Mouse (Mus musculus): Measurements from ENCODE around the gene Cfap43. TPM values are rescaled to one million over a fixed set of nuclear protein-coding genes. Genes with fewer than 3 reads are reported as not detected.
A peak's percentile ranks its signal among the peaks of the same experiment; 100 is the strongest.

The Cfap43 gene
- polyA plus RNA-seq, 1 experiment from 2014 or later = not detected

- WGBS (ENCODE audit: insufficient replicate concordance) = 27% methylated on average over 3 of the region's 4 CpGs
- Histone ChIP-seq H3K27ac (ENCODE audit: low read depth, low read length) (peak overlapping the region; percentile 24; the same call in 1 of the 2 replicates), H3K27me3 (ENCODE audit: control insufficient read depth, insufficient read depth, low read length) (no peaks in the 10 kb centered on the region), H3K4me3 (ENCODE audit: low read depth, low read length) (no peak overlapping the region), H3K36me3 (ENCODE audit: control insufficient read depth, insufficient read depth, low read length) (no peaks in the 10 kb centered on the region; the same call in 1 of the 2 replicates), H3K9me3 (replicated peaks; ENCODE audit: control insufficient read depth, low read length) (no peaks in the 10 kb centered on the region), H3K4me2 (peak overlapping the region; percentile 50; the same call in 1 of the 2 replicates), H3K9ac (ENCODE audit: low read depth, low read length) (no peak overlapping the region; the same call in 1 of the 2 replicates), H3K4me1 (ENCODE audit: control insufficient read depth, insufficient read depth, low read length) (peaks cover 30% of the 10 kb centered on the region)
- ATAC-seq (replicated peaks; ENCODE audit: insufficient number of reproducible peaks, low FRiP score, low TSS enrichment) = no peak
Measured at GRCm38 (mm10) chr19:47910117-47910618, 8.9 kb downstream of the Cfap43 start.

GRCm38 (mm10) chr19:47909387-47910116, 9.5 kb downstream of the Cfap43 start:
- 4% methylated on average over 10 of the region's 10 CpGs for WGBS (ENCODE audit: insufficient replicate concordance)
- H3K27ac ChIP-seq (ENCODE audit: low read depth, low read length) = peak overlapping the region; percentile 24; the same call in 1 of the 2 replicates
- H3K9ac ChIP-seq (ENCODE audit: low read depth, low read length) = peak overlapping the region; percentile 65
- H3K4me1 ChIP-seq (ENCODE audit: control insufficient read depth, insufficient read depth, low read length) = peaks cover 30% of the 10 kb centered on the region
- H3K4me2 ChIP-seq = peak overlapping the region; percentile 50
- no peaks in the 10 kb centered on the region; the same call in 1 of the 2 replicates for H3K36me3 ChIP-seq (ENCODE audit: control insufficient read depth, insufficient read depth, low read length)
- no peaks in the 10 kb centered on the region for H3K9me3 ChIP-seq (replicated peaks; ENCODE audit: control insufficient read depth, low read length)
- H3K4me3 ChIP-seq (ENCODE audit: low read depth, low read length) = peak overlapping the region; percentile 21; the same call in 1 of the 2 replicates
- 0 out of 2 replicates have a peak, but pooled peaks have one; percentile 12 for ATAC-seq (replicated peaks; ENCODE audit: insufficient number of reproducible peaks, low FRiP score, low TSS enrichment)
- H3K27me3 ChIP-seq (ENCODE audit: control insufficient read depth, insufficient read depth, low read length) = no peaks in the 10 kb centered on the region

GRCm38 (mm10) chr19:47908961-47909371, 10.1 kb downstream of the Cfap43 start:
- Histone ChIP-seq H3K4me1 (ENCODE audit: control insufficient read depth, insufficient read depth, low read length) (peaks cover 30% of the 10 kb centered on the region), H3K4me2 (peak overlapping the region; percentile 50), H3K9ac (ENCODE audit: low read depth, low read length) (no peak overlapping the region), H3K36me3 (ENCODE audit: control insufficient read depth, insufficient read depth, low read length) (no peaks in the 10 kb centered on the region; the same call in 1 of the 2 replicates), H3K27me3 (ENCODE audit: control insufficient read depth, insufficient read depth, low read length) (no peaks in the 10 kb centered on the region), H3K9me3 (replicated peaks; ENCODE audit: control insufficient read depth, low read length) (no peaks in the 10 kb centered on the region), H3K4me3 (ENCODE audit: low read depth, low read length) (no peak overlapping the region), H3K27ac (ENCODE audit: low read depth, low read length) (no peak overlapping the region)
- ATAC-seq (replicated peaks; ENCODE audit: insufficient number of reproducible peaks, low FRiP score, low TSS enrichment) = peak; percentile 21; the same call in 1 of the 2 replicates
- WGBS (ENCODE audit: insufficient replicate concordance) = 30% methylated on average over 6 of the region's 6 CpGs

GRCm38 (mm10) chr19:47907596-47907995, 11.5 kb downstream of the Cfap43 start:
- H3K9me3 ChIP-seq (replicated peaks; ENCODE audit: control insufficient read depth, low read length) = no peaks in the 10 kb centered on the region
- H3K27ac ChIP-seq (ENCODE audit: low read depth, low read length) = no peak overlapping the region
- H3K4me2 ChIP-seq = no peak overlapping the region
- no peak overlapping the region for H3K9ac ChIP-seq (ENCODE audit: low read depth, low read length)
- no peak overlapping the region for H3K4me3 ChIP-seq (ENCODE audit: low read depth, low read length)
- H3K36me3 ChIP-seq (ENCODE audit: control insufficient read depth, insufficient read depth, low read length) = no peaks in the 10 kb centered on the region
- peaks cover 43% of the 10 kb centered on the region for H3K4me1 ChIP-seq (ENCODE audit: control insufficient read depth, insufficient read depth, low read length)
- ATAC-seq (replicated peaks; ENCODE audit: insufficient number of reproducible peaks, low FRiP score, low TSS enrichment) = no peak
- H3K27me3 ChIP-seq (ENCODE audit: control insufficient read depth, insufficient read depth, low read length) = no peaks in the 10 kb centered on the region
- 86% methylated on average over 9 of the region's 9 CpGs for WGBS (ENCODE audit: insufficient replicate concordance)

- H3K27me3 ChIP-seq (ENCODE audit: control insufficient read depth, insufficient read depth, low read length) = no peaks in the 10 kb centered on the region
- ATAC-seq (replicated peaks; ENCODE audit: insufficient number of reproducible peaks, low FRiP score, low TSS enrichment) = no peak; the same call in 1 of the 2 replicates
- H3K4me2 ChIP-seq = no peak overlapping the region
- H3K36me3 ChIP-seq (ENCODE audit: control insufficient read depth, insufficient read depth, low read length) = no peaks in the 10 kb centered on the region
- H3K9me3 ChIP-seq (replicated peaks; ENCODE audit: control insufficient read depth, low read length) = no peaks in the 10 kb centered on the region
- no peak overlapping the region for H3K27ac ChIP-seq (ENCODE audit: low read depth, low read length)
- H3K9ac ChIP-seq (ENCODE audit: low read depth, low read length) = no peak overlapping the region
- no peak overlapping the region for H3K4me3 ChIP-seq (ENCODE audit: low read depth, low read length)
- H3K4me1 ChIP-seq (ENCODE audit: control insufficient read depth, insufficient read depth, low read length) = peaks cover 55% of the 10 kb centered on the region
- 82% methylated on average over 5 of the region's 5 CpGs for WGBS (ENCODE audit: insufficient replicate concordance)
Measured at GRCm38 (mm10) chr19:47905603-47906002, 13.5 kb downstream of the Cfap43 start.

- peaks cover 54% of the 10 kb centered on the region for H3K4me1 ChIP-seq (ENCODE audit: control insufficient read depth, insufficient read depth, low read length)
- WGBS (ENCODE audit: insufficient replicate concordance) = 80% methylated on average over 4 of the region's 4 CpGs
- H3K9ac ChIP-seq (ENCODE audit: low read depth, low read length) = no peak overlapping the region
- ATAC-seq (replicated peaks; ENCODE audit: insufficient number of reproducible peaks, low FRiP score, low TSS enrichment) = no peak
- H3K27me3 ChIP-seq (ENCODE audit: control insufficient read depth, insufficient read depth, low read length) = no peaks in the 10 kb centered on the region
- H3K9me3 ChIP-seq (replicated peaks; ENCODE audit: control insufficient read depth, low read length) = no peaks in the 10 kb centered on the region
- no peak overlapping the region for H3K27ac ChIP-seq (ENCODE audit: low read depth, low read length)
- no peaks in the 10 kb centered on the region for H3K36me3 ChIP-seq (ENCODE audit: control insufficient read depth, insufficient read depth, low read length)
- H3K4me3 ChIP-seq (ENCODE audit: low read depth, low read length) = no peak overlapping the region
- no peak overlapping the region for H3K4me2 ChIP-seq
Measured at GRCm38 (mm10) chr19:47905081-47905480, 14.0 kb downstream of the Cfap43 start.

- Histone ChIP-seq H3K4me2 (no peak overlapping the region), H3K4me3 (ENCODE audit: low read depth, low read length) (no peak overlapping the region), H3K27ac (ENCODE audit: low read depth, low read length) (no peak overlapping the region), H3K9ac (ENCODE audit: low read depth, low read length) (no peak overlapping the region), H3K4me1 (ENCODE audit: control insufficient read depth, insufficient read depth, low read length) (peaks cover 42% of the 10 kb centered on the region), H3K27me3 (ENCODE audit: control insufficient read depth, insufficient read depth, low read length) (no peaks in the 10 kb centered on the region), H3K9me3 (replicated peaks; ENCODE audit: control insufficient read depth, low read length) (no peaks in the 10 kb centered on the region), H3K36me3 (ENCODE audit: control insufficient read depth, insufficient read depth, low read length) (no peaks in the 10 kb centered on the region)
- WGBS (ENCODE audit: insufficient replicate concordance) = 73% methylated on average over 4 of the region's 4 CpGs
- no peak for ATAC-seq (replicated peaks; ENCODE audit: insufficient number of reproducible peaks, low FRiP score, low TSS enrichment)
Measured at GRCm38 (mm10) chr19:47903679-47904078, 15.4 kb downstream of the Cfap43 start.

GRCm38 (mm10) chr19:47902316-47903201, 16.5 kb downstream of the Cfap43 start:
- H3K9me3 ChIP-seq (replicated peaks; ENCODE audit: control insufficient read depth, low read length) = no peaks in the 10 kb centered on the region
- peak overlapping the region; percentile 73 for H3K27ac ChIP-seq (ENCODE audit: low read depth, low read length)
- H3K27me3 ChIP-seq (ENCODE audit: control insufficient read depth, insufficient read depth, low read length) = no peaks in the 10 kb centered on the region
- H3K4me2 ChIP-seq = peak overlapping the region; percentile 20; the same call in 1 of the 2 replicates
- H3K9ac ChIP-seq (ENCODE audit: low read depth, low read length) = no peak overlapping the region
- 60% methylated on average over 13 of the region's 13 CpGs for WGBS (ENCODE audit: insufficient replicate concordance)
- no peak overlapping the region for H3K4me3 ChIP-seq (ENCODE audit: low read depth, low read length)
- H3K36me3 ChIP-seq (ENCODE audit: control insufficient read depth, insufficient read depth, low read length) = peaks cover 2% of the 10 kb centered on the region
- H3K4me1 ChIP-seq (ENCODE audit: control insufficient read depth, insufficient read depth, low read length) = peaks cover 39% of the 10 kb centered on the region
- 0 out of 2 replicates have a peak, but pooled peaks have one; percentile 53 for ATAC-seq (replicated peaks; ENCODE audit: insufficient number of reproducible peaks, low FRiP score, low TSS enrichment)
